Mouse (Mus musculus) retina, postnatal 7 days (tissue): Measurements from ENCODE around the gene Tpx2.
A peak's percentile ranks its signal among the peaks of the same experiment; 100 is the strongest.

Experiments
- DNase-seq: peaks from one replicate; pipeline ENCODE4 v3.0.0-alpha.2; 2012; ENCODE audit warnings: low read depth, low spot score

Gene Tpx2

DNA sequence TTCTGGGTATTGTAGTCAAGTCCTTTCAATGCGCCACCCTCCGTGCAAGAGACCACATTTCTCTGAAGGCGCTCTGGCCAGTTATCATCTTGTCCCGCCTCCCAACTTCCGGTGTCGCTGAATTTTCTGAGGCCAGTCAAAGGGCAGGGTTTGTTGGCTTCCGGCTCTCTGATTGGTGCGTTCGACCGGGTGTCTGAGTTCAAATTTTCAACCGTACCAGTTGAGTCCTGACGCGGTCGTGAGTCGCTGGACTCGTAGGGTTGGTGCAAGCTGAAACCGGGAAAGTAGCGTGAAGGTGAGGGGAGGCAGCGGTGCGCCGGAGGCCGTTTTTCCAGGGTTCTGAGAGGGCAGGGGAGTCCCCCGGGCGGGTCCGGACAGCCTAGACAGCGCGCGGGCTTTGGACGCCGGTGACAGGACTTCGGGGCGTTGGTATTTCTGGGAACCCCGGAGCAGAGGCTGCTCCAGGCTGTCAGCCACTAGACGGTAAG lies at the start of gene Tpx2:
Gene Tpx2, plus strand, starts transcription at position 150 of the 488 bp plus-strand sequence.
- peak; percentile 98 for DNase-seq

DNA sequence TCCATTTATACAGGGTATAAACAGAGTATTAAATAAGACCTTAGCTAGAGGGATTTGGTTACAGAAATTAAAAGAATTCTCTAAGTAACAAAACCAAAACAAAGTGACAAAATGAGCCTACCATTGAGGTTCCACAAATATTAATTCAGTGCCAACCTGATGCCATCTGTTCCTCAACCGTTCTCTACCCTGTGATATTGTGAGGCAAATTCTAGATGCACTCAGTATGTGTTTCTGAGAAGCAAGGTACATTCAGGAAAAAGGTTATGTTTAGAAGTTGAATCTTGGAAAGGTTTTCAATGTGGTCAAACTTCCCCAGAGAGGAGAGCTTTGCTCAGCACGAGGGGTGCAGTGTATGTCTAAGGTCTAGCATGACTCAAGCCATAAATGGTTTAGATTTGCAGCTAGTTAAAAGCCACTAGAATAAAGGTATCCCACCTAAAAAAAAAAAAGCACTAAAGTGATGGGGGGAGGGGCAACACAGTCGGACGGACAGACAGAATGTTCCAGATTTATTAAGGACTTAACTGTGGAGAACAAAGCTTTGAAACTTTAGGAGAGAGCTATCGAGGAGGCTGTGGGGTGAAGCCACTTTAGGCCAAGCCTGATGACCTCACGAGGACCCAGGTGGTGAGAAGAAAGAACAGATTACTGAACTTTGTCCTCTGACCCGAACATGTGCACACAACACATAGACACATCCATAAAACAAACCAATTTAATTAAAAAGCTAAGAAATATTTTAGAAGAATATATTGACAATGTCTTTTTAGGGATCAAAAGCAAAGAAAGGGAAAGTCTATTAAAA lies 47.6 kb upstream of the Tpx2 start:
- DNase-seq: no peak

GRCm38 (mm10) chr2:152800762-152801113 lies 47.0 kb upstream of the Tpx2 start:
- no peak for DNase-seq

GRCm38 (mm10) chr2:152802303-152802702 lies 45.5 kb upstream of the Tpx2 start:
- DNase-seq: no peak

DNA sequence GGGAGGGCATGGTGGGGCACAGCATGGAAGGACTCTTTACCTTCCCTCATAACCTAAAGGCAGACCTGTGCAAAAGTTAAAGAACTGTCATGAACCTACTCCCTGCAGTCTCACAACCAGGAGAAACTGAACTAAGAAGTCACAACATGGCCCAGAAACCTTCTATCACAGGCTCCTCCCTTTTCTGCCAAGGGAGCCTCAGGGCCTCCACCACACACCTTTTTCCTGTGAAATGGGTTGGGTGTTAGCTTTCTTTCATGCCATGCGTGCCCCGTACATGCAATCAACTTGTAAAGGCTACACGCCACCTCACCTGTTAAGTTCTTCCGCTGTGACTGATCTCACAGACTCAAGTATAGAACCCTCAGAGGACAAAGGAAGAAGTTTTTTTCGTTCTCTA lies 44.7 kb upstream of the Tpx2 start:
- no peak for DNase-seq

DNA sequence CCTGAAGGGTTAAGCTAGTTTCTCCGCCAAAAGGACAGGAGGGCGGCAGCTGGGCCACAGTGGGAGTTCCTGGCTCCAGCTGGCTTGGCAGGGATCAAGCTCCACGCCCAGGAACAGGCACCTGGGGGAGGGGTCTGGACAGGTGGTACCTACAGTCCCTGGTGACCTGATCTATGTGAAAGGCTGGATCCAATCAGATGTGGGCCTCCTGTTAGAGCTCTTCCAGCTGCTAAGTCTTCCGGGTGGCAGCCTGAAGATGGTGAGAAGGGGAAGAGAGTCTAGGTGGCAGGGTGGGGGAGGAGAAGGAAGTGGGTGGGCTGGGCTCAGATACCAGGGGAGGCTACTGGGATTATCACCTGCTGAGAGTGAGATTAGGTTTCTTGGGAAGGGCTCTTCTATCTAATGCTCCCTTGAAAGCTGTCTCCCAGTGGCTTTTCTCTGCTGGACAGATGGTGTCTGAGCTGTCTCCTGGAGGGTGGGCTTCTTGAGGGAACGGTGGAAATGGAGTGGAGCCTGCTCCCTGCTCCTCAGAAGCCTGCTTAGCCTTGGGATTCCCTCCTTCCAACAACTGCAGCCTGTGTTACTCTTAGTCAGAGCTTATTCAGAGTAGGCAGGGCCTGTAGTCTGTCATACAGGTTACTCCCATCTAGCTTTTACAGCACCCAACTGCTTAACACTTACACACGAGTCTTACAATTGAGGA lies 43.2 kb upstream of the Tpx2 start:
- DNase-seq: peak; percentile 80

- DNase-seq: no peak
Measured at GRCm38 (mm10) chr2:152805111-152805490, 42.7 kb upstream of the Tpx2 start.

GRCm38 (mm10) chr2:152806037-152806436 lies 41.7 kb upstream of the Tpx2 start:
- DNase-seq: no peak

GRCm38 (mm10) chr2:152808178-152808577 lies 39.6 kb upstream of the Tpx2 start:
- no peak for DNase-seq

DNA sequence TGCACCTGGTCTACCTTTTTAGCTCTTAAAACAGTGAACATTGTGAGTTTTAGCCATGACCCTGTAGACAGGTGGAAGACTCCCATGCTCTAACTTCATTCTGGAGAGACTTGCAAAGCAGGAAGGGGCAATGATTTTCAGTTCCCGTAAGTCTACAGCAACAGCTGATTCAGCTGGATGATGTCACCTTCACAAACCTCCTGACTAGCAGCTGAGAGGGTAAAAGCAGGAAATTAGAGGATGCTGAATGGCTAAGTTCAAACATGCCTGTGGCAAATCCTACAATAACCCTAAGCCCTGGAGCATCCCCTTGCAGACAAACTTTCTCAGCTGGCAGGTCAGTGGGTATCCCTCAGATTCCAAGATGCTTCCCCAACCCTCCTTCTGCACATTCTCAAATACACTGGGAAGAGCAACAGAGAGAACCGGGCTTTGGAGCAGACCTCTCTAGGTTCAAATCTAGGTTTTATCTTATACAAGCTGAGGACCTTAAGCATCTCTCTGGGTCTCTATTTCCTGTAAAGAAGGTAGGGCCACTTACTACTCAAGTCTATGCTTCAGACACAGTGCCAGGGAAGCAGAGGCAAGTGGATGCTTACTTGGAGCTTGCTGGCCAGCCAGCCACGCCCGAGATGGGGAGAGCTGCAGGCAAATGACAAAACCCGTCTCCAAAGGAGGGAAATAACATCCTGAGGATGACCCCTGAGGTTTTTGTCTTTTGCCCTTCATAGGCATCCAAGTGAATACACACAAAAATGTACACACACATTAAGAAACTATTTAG lies 37.4 kb upstream of the Tpx2 start:
- DNase-seq: no peak

GRCm38 (mm10) chr2:152811336-152812165 lies 36.2 kb upstream of the Tpx2 start:
- DNase-seq: no peak

DNA sequence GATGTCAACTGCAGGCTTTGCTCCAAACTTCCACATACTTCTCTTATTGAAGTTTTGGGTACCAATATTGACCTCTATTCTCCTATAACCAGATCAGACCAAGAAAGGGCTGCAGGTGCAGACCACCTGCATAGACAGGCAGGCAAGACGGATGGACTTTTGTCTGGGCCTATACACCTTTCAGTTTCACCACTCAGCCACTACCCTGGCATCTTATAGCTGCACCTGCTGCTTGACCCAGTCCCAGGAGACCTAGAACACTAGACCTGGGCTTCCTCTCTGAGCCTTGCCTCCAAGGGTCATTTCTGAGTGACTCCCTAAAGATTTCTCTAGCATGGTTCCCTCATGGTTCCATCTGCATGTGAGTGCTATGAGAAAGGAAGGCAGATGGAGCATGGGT lies 34.5 kb upstream of the Tpx2 start:
- no peak for DNase-seq

- no peak for DNase-seq
Measured at GRCm38 (mm10) chr2:152814213-152814874, 33.4 kb upstream of the Tpx2 start.

DNA sequence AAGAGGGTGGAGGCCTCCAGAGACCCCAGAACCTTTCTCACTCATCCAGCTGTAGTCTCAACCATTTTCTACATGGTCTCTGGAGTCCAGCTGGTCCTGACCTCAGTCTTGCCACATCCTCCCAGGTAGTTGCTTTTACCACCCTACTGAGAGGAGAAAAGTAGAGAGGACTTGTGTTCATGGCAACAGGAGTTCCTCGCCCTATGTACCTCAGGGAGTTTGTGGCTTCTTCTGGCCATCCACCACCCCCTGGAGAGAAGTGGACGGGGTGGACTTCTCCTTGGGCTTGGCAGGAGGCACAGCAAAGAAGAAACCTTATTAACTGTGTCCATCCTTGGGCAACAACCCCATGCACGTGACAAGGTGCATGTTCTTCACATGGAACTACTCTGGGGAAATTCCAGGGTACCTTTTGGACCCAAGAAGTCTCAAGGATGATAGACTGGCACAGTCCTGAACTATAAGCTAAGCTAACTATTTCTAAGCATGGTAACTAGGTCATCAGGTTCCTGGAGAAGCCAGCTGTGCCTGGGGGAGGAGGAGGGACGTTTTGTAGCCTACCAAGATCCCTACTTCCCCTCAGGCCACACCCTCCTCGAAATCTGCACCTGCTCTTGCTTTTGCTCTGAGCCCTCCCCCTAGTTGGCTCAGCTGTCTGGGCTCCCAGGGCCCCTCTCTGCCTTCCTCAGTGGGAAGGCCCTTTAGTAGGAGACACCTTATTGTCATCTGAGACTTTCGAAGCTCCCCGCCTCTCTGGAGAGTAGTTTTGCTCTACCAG lies 31.7 kb upstream of the Tpx2 start:
- no peak for DNase-seq

- DNase-seq: no peak
Measured at GRCm38 (mm10) chr2:152816657-152817348, 31.0 kb upstream of the Tpx2 start.

DNA sequence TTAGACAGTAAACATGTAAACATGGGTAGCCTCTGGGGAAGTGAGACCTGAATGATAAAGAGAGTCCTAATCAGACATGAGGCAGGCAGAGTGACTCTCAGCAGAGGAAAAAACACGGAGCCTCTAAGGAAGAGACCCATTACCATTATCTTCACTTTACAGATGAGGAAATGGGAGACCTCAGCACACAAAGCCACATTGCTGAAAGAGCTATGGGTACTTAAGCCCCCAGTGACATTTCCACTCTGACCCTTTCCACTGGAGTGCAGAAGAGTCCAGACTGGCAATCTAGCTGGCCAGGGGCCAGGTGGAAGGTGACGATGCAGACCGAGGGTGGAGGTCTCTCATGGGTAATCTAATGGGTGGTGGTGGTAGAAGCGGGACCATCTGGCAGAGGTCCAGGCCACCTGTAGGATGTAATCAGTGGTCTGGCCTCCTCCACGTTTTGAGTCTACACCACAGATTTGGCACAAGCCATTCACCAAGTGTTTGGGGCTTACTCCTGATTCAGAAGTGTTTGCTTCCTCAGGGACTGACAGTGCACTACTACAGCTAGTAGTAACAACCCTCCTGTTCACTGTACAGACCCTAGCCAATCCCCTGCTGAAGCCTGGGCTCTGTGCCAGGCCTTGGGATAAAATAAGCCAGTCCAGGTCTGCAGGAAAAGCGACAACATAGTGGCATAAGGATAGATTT lies 30.0 kb upstream of the Tpx2 start:
- no peak for DNase-seq

- no peak for DNase-seq
Measured at GRCm38 (mm10) chr2:152818679-152819078, 29.1 kb upstream of the Tpx2 start.

DNA sequence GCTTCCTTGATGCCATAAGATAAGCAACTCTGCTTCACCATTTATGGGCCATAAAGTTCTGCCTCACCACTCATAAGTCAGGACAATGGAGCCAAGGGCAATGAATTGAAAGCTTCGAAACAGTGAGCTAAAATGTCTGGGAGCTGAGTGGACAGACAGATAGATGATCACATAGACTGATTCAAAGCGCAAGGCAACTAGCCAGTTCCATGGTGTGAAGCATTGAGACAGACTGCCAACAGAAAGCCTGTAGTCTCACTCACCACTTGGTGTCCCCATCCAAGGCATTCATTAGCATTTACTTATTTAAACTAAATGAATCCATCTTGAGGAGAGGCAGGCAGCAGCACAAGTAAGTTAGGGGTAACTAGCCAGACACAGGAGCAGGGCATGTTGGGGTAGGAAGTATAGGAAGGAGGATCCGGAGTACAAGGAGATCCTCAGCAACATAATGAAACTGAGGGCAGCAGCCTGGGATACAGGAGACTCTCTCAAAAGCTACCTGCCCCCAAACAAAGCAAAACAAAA lies 28.6 kb upstream of the Tpx2 start:
- no peak for DNase-seq

DNA sequence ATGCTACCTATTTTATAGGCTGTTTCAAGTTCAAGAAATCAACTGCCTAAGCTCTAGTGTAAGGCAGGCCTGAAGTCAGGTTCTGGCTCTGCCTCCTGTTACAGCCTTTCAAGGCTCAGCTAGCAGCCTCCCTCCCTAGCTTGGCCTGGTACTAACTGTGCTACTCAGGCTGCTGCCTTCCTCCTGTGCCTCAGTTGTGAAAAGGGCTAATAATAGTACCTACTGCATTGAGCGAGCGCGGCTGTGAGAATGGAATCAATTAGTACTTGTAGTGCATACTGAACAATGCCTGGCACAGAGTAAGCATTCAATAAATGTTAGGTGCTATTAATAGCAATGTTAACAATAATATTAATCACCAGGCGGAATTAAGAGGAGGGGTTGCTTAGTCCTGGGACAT lies 27.8 kb upstream of the Tpx2 start:
- DNase-seq: no peak
